ENCODE assay signal across 12 mouse cellular contexts in the genomic region with DNA sequence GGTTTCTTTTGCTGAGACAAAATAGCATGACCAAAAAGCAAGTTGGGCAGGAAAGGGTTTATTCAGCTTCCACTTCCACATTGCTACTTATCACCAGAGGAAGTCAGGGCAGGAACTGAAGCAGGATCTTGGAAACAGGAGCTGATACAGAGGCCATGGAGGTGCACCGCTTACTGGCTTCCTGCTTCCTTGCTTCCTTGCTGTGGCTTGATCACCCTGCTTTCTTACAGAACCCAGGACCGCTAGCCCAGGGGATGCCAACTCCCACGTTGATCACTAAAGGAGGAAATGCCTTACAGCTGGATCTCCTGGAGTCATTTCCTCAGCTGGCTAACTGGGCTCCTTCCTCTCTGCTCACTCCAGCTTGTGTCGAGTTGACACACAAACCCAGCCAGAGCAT.
DNase-seq lines count a peak whose midpoint lies in the region; ATAC-seq and TF ChIP-seq lines count a peak whose summit lies in the region.
"Had no signal": no experiment of that assay in that cellular context is flagged by ENCODE, and none has a peak within 500 bp of the region (broad histone marks: within the 10 kb centered on the region; RNA-seq: fewer than 3 reads in every experiment).

No protein-coding gene starts in this region.

- TF ChIP-seq CTCF in E14TG2a.4 (conservative IDR thresholded peaks at IDR 0.05; ENCODE audit: low read length), result no peak
- no peak for TF ChIP-seq CTCF in midbrain, postnatal 0 days (IDR thresholded peaks at IDR 0.05)

- no peaks in the 10 kb centered on the region for H3K27me3 ChIP-seq in limb, embryonic 12.5 days
- no peaks in the 10 kb centered on the region for H3K27me3 ChIP-seq in limb, embryonic 10.5 days (ENCODE audit: low read depth, poor library complexity, severe bottlenecking)
- H3K27me3 ChIP-seq in E14TG2a.4 (ENCODE audit: insufficient read depth, low read length), result peaks cover 10% of the 10 kb centered on the region
- no peaks in the 10 kb centered on the region for H3K27me3 ChIP-seq in stomach, embryonic 14.5 days (ENCODE audit: control insufficient read depth, insufficient read depth, low read length)
- H3K27me3 ChIP-seq in midbrain, postnatal 0 days (ENCODE audit: insufficient read depth, low read length), result no peaks in the 10 kb centered on the region
- H3K27me3 ChIP-seq: megakaryocyte, embryonic 14.5 days had no signal

- no peaks in the 10 kb centered on the region for H3K9me3 ChIP-seq in limb, embryonic 12.5 days
- no peaks in the 10 kb centered on the region for H3K9me3 ChIP-seq in limb, embryonic 10.5 days (replicated peaks)
- no peaks in the 10 kb centered on the region for H3K9me3 ChIP-seq in E14TG2a.4 (ENCODE audit: low read length)
- H3K9me3 ChIP-seq in stomach, embryonic 14.5 days (ENCODE audit: control insufficient read depth, low read depth, low read length), result no peaks in the 10 kb centered on the region
- no peaks in the 10 kb centered on the region for H3K9me3 ChIP-seq in midbrain, postnatal 0 days (ENCODE audit: low read length)

- H3K9ac ChIP-seq in limb, embryonic 12.5 days (replicated peaks), result no peak overlapping the region
- no peak overlapping the region for H3K9ac ChIP-seq in stomach, embryonic 14.5 days (replicated peaks; ENCODE audit: low read depth, low read length)
- H3K9ac ChIP-seq in midbrain, postnatal 0 days (replicated peaks; ENCODE audit: low read length, poor library complexity, severe bottlenecking), result no peak overlapping the region

- 0 out of 2 replicates have a peak, but pooled peaks cover 4% of the 10 kb centered on the region for H3K36me3 ChIP-seq in limb, embryonic 12.5 days
- peaks cover 2% of the 10 kb centered on the region; the same call in 1 of the 2 replicates for H3K36me3 ChIP-seq in limb, embryonic 10.5 days
- peaks cover 13% of the 10 kb centered on the region for H3K36me3 ChIP-seq in E14TG2a.4 (ENCODE audit: insufficient read depth, low read length)
- H3K36me3 ChIP-seq in stomach, embryonic 14.5 days (ENCODE audit: control insufficient read depth, insufficient read depth, low read length), result no peaks in the 10 kb centered on the region
- H3K36me3 ChIP-seq in midbrain, postnatal 0 days (ENCODE audit: insufficient read depth, low read length), result peaks cover 3% of the 10 kb centered on the region; the same call in 1 of the 2 replicates

- H3K4me3 ChIP-seq in limb, embryonic 12.5 days (replicated peaks), result no peak overlapping the region
- no peak overlapping the region for H3K4me3 ChIP-seq in limb, embryonic 10.5 days
- H3K4me3 ChIP-seq in E14TG2a.4 (replicated peaks; ENCODE audit: low read length), result peak overlapping the region; percentile 64
- no peak overlapping the region for H3K4me3 ChIP-seq in stomach, embryonic 14.5 days (ENCODE audit: low read depth, low read length)
- H3K4me3 ChIP-seq in midbrain, postnatal 0 days (ENCODE audit: low read depth, low read length), result no peak overlapping the region
- H3K4me3 ChIP-seq: megakaryocyte, embryonic 14.5 days had no signal

- H3K27ac ChIP-seq in limb, embryonic 12.5 days, result peak overlapping the region; percentile 4; the same call in 1 of the 2 replicates
- H3K27ac ChIP-seq in limb, embryonic 10.5 days, result no peak overlapping the region
- peak overlapping the region; percentile 1; the same call in 1 of the 2 replicates for H3K27ac ChIP-seq in stomach, embryonic 14.5 days (ENCODE audit: low read length)
- H3K27ac ChIP-seq in midbrain, postnatal 0 days (ENCODE audit: low read depth, low read length), result no peak overlapping the region

- H3K4me2 ChIP-seq in limb, embryonic 12.5 days, result no peak overlapping the region
- H3K4me2 ChIP-seq in stomach, embryonic 14.5 days (replicated peaks; ENCODE audit: low read depth, low read length), result no peak overlapping the region
- H3K4me2 ChIP-seq in midbrain, postnatal 0 days (ENCODE audit: low read depth, low read length, poor library complexity, severe bottlenecking), result no peak overlapping the region

- no peak for ATAC-seq in limb, embryonic 12.5 days (ENCODE audit: insufficient number of reproducible peaks, insufficient read depth, low FRiP score, low TSS enrichment, low read depth)
- ATAC-seq in stomach, embryonic 14.5 days (ENCODE audit: insufficient number of reproducible peaks, insufficient read depth, low FRiP score, low read depth), result no peak
- no peak for ATAC-seq in midbrain, postnatal 0 days (ENCODE audit: low FRiP score)

- H3K4me1 ChIP-seq in limb, embryonic 12.5 days (replicated peaks), result peaks cover 22% of the 10 kb centered on the region
- peaks cover 38% of the 10 kb centered on the region for H3K4me1 ChIP-seq in limb, embryonic 10.5 days
- peaks cover 33% of the 10 kb centered on the region for H3K4me1 ChIP-seq in E14TG2a.4 (replicated peaks; ENCODE audit: low read depth, low read length)
- H3K4me1 ChIP-seq in stomach, embryonic 14.5 days (ENCODE audit: control insufficient read depth, insufficient read depth, low read length), result peaks cover 3% of the 10 kb centered on the region; the same call in 1 of the 2 replicates
- H3K4me1 ChIP-seq in midbrain, postnatal 0 days (ENCODE audit: insufficient read depth, low read length), result 0 out of 2 replicates have a peak, but pooled peaks cover 3% of the 10 kb centered on the region

- DNase-seq in heart, adult 11 months, result peak; percentile 95
- DNase-seq in heart, postnatal 14 days, result no peak
- no peak for DNase-seq in limb, embryonic 10.5 days (ENCODE audit: low spot score)
- no peak for DNase-seq in urinary bladder, postnatal 10 days (ENCODE audit: low spot score)
- DNase-seq in midbrain, postnatal 0 days (ENCODE audit: low spot score), result no peak
- DNase-seq: heart, adult 18-20 months; kidney, adult 11 months; left cerebral cortex, postnatal 4 days had no signal

- intact Hi-C loops in heart, postnatal 14 days (cut with DNase I), result no loop called here

- WGBS in limb, embryonic 12.5 days, result 54% methylated on average over 4 of the region's 4 CpGs
- 63% methylated on average over 4 of the region's 4 CpGs for WGBS in limb, embryonic 10.5 days
- WGBS in stomach, embryonic 14.5 days, result 74% methylated on average over 4 of the region's 4 CpGs
- WGBS in midbrain, postnatal 0 days, result 77% methylated on average over 4 of the region's 4 CpGs

Comparison
In these comparisons a context has a peak if more than half of its experiments do, and no peak if none do; other contexts are left out.
1. H3K27ac ChIP-seq: peak in limb, embryonic 12.5 days (single experiment) and stomach, embryonic 14.5 days (single experiment); none in limb, embryonic 10.5 days (single experiment) and midbrain, postnatal 0 days (single experiment).